Mouse (Mus musculus) gastrocnemius, postnatal 14 days (tissue): ENCODE measurements at regions not wholly inside any gene's neighbourhood (a gene's known extent, or its start where the extent isn't known, plus 50 kb on each side); places are given as distances from the start of the nearest gene placed in this dataset.
A peak's percentile ranks its signal among the peaks of the same experiment; 100 is the strongest.

Source experiments
- DNase-seq: peaks from one replicate; pipeline ENCODE4 v3.0.0; 2021; ENCODE audit warnings: mixed read lengths
- intact Hi-C: fragments of 180-260 bp; cut with DNase I; formaldehyde crosslinking; loops from one replicate; pipeline ENCODE4 v1.15.1; 2025; ENCODE audit warnings: low total_unique reads

GRCm38 (mm10) chr5:61155390-61156225 lies 653.0 kb upstream of the G6pd2 start:
- intact Hi-C loops = no loop called here
- DNase-seq = no peak

GRCm38 (mm10) chr5:61156226-61156565 lies 652.4 kb upstream of the G6pd2 start:
- peak; percentile 13 for DNase-seq
- intact Hi-C loops = no loop called here
